Mouse (Mus musculus) heart, adult 2 months (tissue): Measurements from ENCODE around the gene Ado. TPM values are rescaled to one million over a fixed set of nuclear protein-coding genes. Genes with fewer than 3 reads are reported as not detected.

ENCODE experiments used
- DNase-seq, 2 experiments: peaks; one replicate each; pipeline ENCODE4 v3.0.0; 2021
- H3K27ac ChIP-seq: fragments of 200-600 bp; 2 replicates; pipeline ENCODE4 v1.8.1; 2022
- H3K27me3 ChIP-seq: fragments of 200-500 bp; 2 replicates; pipeline ENCODE4 v1.6.1; 2012; ENCODE audit warnings: mild to moderate bottlenecking, low read length, inconsistent platforms, mixed read lengths; ENCODE audit not compliant: control insufficient read depth, insufficient read depth
- H3K36me3 ChIP-seq: fragments of 200-500 bp; 2 replicates; pipeline ENCODE4 v1.6.1; 2012; ENCODE audit warnings: low read length, inconsistent platforms; ENCODE audit not compliant: control insufficient read depth, insufficient read depth
- H3K4me1 ChIP-seq: fragments of 200-500 bp; 2 replicates; pipeline ENCODE4 v1.6.1; 2011; ENCODE audit warnings: low read length; ENCODE audit not compliant: control insufficient read depth, insufficient read depth
- H3K4me3 ChIP-seq: fragments of 200-600 bp; 2 replicates; pipeline ENCODE4 v1.8.1; 2022
- H3K79me2 ChIP-seq: fragments of 200-500 bp; replicated peaks from 2 replicates; pipeline ENCODE4 v1.6.1; 2012; ENCODE audit warnings: mild to moderate bottlenecking, inconsistent platforms, low read length, moderate library complexity, mixed read lengths; ENCODE audit not compliant: control insufficient read depth, insufficient read depth
- H3K9ac ChIP-seq: fragments of 200-500 bp; 2 replicates; pipeline ENCODE4 v1.6.1; 2012; ENCODE audit warnings: low read depth, mild to moderate bottlenecking, control low read depth, inconsistent platforms, low read length, mixed read lengths
- CTCF ChIP-seq: fragments of 200-600 bp; IDR thresholded peaks from 2 replicates; pipeline ENCODE4 v1.8.1; 2022; ENCODE audit warnings: antibody characterized with exemption, mild to moderate bottlenecking, moderate library complexity
- EP300 ChIP-seq: fragments of 200-500 bp; IDR thresholded peaks from 2 replicates; pipeline ENCODE4 v1.6.1; 2011; ENCODE audit warnings: low read depth, low read length, control low read depth; ENCODE audit not compliant: insufficient read depth
- POLR2A ChIP-seq: fragments of 200-500 bp; IDR thresholded peaks from 2 replicates; pipeline ENCODE4 v1.6.1; 2011; ENCODE audit warnings: mild to moderate bottlenecking, low read depth, low read length, control low read depth; ENCODE audit not compliant: insufficient read depth
- WGBS: fragments of 180-500 bp; shearing (Covaris S2); methylation state at CpG from one replicate; pipeline ENCODE4 v1.1.7; 2018; 5-methylcytosine and 5-hydroxymethylcytosine counted together
- intact Hi-C: fragments of 180-260 bp; cut with DNase I; formaldehyde crosslinking; loops from one replicate; pipeline ENCODE4 v1.15.1; 2025
- polyA plus RNA-seq: library from polyadenylated mRNA; depleted of rRNA; stranded (reverse); fragments of >200 nt; gene quantifications from 2 replicates; pipeline ENCODE4 v1.2.3, GENCODE M21; 2012
- total RNA-seq, 2 experiments: library from RNA; stranded (reverse); gene quantifications; 2 replicates each; pipeline ENCODE4 v1.2.3; 2021

The Ado gene
- total and polyA plus RNA-seq, 3 experiments: 6.3 to 17.7 (median 17.3) TPM

GRCm38 (mm10) chr10:67535256-67535655, 13.5 kb downstream of the Ado start, which contains the start of gene Egr2:
TSS of gene Egr2 (plus strand) at chr10:67535475.
- Histone ChIP-seq H3K36me3 (no peaks in the 10 kb centered on the region), H3K9ac (0 out of 2 replicates have a peak within 1 kb of the TSS, but pooled peaks have one; percentile 33), H3K27ac (no peak within 1 kb of the TSS), H3K27me3 (peaks cover 10% of the 10 kb centered on the region; the same call in 1 of the 2 replicates), H3K4me1 (no peaks in the 10 kb centered on the region), H3K4me3 (peak within 1 kb of the TSS; percentile 76), H3K79me2 (no peaks in the 10 kb centered on the region)
- peak; percentile 30 to 43 for DNase-seq
- TF ChIP-seq POLR2A (no peak), CTCF (peak; percentile 40)
- WGBS: under 1% methylated on average over 36 of the region's 37 CpGs
- intact Hi-C loops: loop anchor here (2.0 to 5.0 kb wide), 2 partner anchors 232 to 737 kb away; no protein-coding TSS in a partner anchor

- Histone ChIP-seq H3K4me3 (no peak overlapping the region), H3K27ac (no peak overlapping the region), H3K36me3 (no peaks in the 10 kb centered on the region), H3K79me2 (no peaks in the 10 kb centered on the region), H3K27me3 (no peaks in the 10 kb centered on the region), H3K9ac (no peak overlapping the region), H3K4me1 (no peaks in the 10 kb centered on the region)
- WGBS: 60% methylated on average over 4 of the region's 4 CpGs
- DNase-seq: no peak
- intact Hi-C loops: no loop called here
- TF ChIP-seq EP300 (no peak), POLR2A (no peak), CTCF (no peak)
These were observed 19.0 kb downstream of the Ado start for GRCm38 (mm10) chr10:67529769-67530168.

- no peak for DNase-seq
- no peaks in the 10 kb centered on the region for H3K79me2 ChIP-seq
- 85% methylated on average over 9 of the region's 9 CpGs for WGBS
- H3K27ac ChIP-seq: no peak overlapping the region
- TF ChIP-seq CTCF (no peak), EP300 (no peak), POLR2A (no peak)
- no peaks in the 10 kb centered on the region for H3K4me1 ChIP-seq
- no peaks in the 10 kb centered on the region for H3K36me3 ChIP-seq
- intact Hi-C loops: no loop called here
- H3K27me3 ChIP-seq: no peaks in the 10 kb centered on the region
- no peak overlapping the region for H3K9ac ChIP-seq
- H3K4me3 ChIP-seq: no peak overlapping the region
These were observed 22.3 kb downstream of the Ado start for GRCm38 (mm10) chr10:67526435-67526834.

GRCm38 (mm10) chr10:67524694-67525093, 24.1 kb downstream of the Ado start:
- Histone ChIP-seq H3K79me2 (no peaks in the 10 kb centered on the region), H3K36me3 (no peaks in the 10 kb centered on the region), H3K27ac (no peak overlapping the region), H3K4me3 (no peak overlapping the region), H3K27me3 (no peaks in the 10 kb centered on the region), H3K9ac (no peak overlapping the region), H3K4me1 (no peaks in the 10 kb centered on the region)
- DNase-seq: no peak
- intact Hi-C loops: no loop called here
- WGBS: 70% methylated on average over 7 of the region's 7 CpGs
- TF ChIP-seq CTCF (no peak), EP300 (no peak), POLR2A (no peak)

GRCm38 (mm10) chr10:67524130-67524529, 24.6 kb downstream of the Ado start:
- H3K36me3 ChIP-seq: no peaks in the 10 kb centered on the region
- TF ChIP-seq CTCF (no peak), EP300 (no peak), POLR2A (no peak)
- WGBS: 59% methylated on average over 3 of the region's 3 CpGs
- H3K4me3 ChIP-seq: no peak overlapping the region
- no peaks in the 10 kb centered on the region for H3K27me3 ChIP-seq
- no peak overlapping the region for H3K9ac ChIP-seq
- no peaks in the 10 kb centered on the region for H3K4me1 ChIP-seq
- no peak for DNase-seq
- H3K27ac ChIP-seq: no peak overlapping the region
- intact Hi-C loops: no loop called here
- H3K79me2 ChIP-seq: no peaks in the 10 kb centered on the region

GRCm38 (mm10) chr10:67518733-67519132, 30.0 kb downstream of the Ado start:
- DNase-seq: no peak
- Histone ChIP-seq H3K36me3 (no peaks in the 10 kb centered on the region), H3K9ac (no peak overlapping the region), H3K27me3 (no peaks in the 10 kb centered on the region), H3K27ac (no peak overlapping the region), H3K79me2 (no peaks in the 10 kb centered on the region), H3K4me3 (no peak overlapping the region), H3K4me1 (no peaks in the 10 kb centered on the region)
- TF ChIP-seq CTCF: no peak
- no peak for TF ChIP-seq POLR2A
- TF ChIP-seq EP300: no peak
- WGBS: 86% methylated on average over 3 of the region's 3 CpGs
- intact Hi-C loops: no loop called here
